Mouse (Mus musculus): ENCODE measurements at regions not wholly inside any gene's neighbourhood (a gene's known extent, or its start where the extent isn't known, plus 50 kb on each side); places are given as distances from the start of the nearest gene placed in this dataset.

DNA sequence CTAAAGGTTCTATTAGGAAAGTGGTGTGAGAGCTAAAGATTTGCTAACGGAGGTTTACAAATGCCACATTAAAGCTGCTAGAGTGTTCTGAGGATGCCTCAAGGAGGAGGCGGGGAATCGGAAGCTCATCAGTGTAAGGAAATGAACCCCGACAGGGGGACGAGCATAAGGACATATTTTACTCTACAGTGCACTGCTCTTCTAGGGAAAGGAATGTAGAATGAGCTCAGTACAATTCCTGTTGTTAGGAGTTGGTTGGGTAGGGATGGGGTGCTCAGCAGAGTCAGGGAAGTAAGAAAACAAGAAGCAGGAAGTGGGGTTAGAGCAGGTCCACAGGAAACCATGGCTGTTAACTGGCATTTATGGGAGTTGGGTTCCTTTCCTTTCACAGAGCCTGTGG lies 54.6 kb downstream of the Mex3b start:
- DNase-seq, result no peak

DNA sequence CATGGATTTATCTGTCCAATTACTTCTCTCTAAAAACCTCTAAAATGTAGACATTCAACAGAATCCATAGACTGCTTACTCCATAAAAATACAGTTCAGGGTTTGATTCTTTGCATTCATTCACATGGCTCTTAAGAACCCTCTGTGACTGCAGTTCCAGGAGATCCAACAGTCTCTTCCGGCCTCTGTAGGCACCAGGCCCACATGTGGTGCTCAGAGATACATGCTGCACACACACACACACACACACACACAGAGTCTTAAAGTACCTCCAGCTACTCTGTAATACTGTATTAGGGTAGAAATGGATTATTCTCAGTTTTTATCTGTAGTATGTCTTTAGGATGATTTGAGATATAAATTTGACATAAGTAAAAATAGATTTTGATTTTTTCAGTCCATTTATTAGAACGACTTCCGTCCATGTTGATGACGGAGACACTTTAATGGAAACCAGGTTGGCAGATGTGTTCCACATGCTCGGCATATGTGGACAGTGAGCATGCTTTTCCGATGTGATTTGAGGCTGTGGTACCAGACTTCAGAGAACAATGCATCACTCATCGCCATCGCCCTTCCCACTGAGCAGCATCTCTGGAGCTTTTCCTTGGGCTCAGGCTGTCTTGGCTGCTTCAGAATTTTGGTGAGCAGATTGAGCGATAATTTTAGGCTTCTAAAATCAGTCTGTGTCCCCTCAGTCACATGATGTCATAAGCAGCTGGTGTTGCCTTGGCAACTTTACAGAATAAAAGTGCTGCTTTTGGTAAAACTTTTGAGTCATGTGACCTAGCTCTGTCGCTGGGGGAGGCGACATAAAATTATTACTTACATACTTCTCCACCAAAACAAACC lies 56.3 kb downstream of the Mex3b start:
- no peak for DNase-seq

DNA sequence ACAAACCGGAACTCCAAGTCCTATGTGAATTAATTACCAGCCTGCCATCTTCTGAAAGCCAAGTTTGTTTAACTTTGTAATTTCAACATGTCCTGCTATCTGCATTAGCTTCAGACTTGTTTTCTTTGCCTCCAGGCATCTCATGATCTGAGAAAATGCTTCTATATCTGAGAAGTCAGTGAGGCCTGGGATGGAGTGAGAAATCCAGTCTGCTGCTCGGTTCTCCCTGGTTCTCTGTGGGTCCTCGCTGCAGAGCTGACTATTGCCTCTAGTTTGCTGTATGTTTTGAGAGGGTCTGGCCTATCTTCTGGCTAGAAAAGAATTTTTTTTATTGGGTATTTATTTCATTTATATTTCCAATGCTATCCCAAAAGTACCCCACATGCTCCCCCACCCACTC lies 57.0 kb downstream of the Mex3b start:
- no peak for DNase-seq

DNA sequence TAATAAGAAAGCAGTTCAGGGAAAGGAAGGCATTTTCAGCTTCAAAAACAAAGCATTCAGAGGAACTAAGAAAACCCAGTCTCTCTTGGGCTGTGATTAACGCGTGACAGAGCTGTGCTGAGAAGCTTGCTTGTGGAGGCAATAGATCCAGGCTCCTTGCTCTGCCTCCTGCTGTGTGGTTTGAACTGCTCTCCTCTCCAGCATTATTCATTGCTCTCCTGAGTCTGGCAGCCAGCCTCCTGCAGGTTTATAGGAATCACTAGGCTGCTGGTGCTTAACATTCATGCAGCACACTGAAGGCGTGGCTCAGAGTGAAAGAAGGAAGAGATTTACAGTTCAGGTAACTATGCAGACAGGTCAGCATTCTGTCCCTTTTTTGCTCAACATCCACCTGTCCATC lies 71.2 kb downstream of the Mex3b start:
- DNase-seq, result no peak

DNA sequence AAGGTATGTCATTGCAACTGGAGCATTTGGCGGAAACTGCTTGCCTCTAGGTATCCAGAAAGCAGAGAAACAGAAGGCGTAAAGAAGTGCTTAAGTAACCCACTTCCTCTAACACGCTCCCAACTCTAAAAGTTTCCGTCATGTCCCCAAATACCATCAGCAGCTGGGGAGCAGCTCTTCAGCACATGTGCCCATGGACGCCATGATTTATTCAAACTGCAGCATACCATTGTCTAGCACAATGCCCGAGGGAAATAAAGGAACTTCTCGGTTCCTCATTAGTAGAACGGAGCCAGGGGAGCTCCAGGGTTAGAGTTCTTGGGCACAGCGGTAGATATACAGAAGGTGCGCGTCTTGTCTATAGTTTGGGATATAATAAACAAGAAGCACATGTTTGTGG lies 72.4 kb downstream of the Mex3b start:
- DNase-seq, result no peak

DNA sequence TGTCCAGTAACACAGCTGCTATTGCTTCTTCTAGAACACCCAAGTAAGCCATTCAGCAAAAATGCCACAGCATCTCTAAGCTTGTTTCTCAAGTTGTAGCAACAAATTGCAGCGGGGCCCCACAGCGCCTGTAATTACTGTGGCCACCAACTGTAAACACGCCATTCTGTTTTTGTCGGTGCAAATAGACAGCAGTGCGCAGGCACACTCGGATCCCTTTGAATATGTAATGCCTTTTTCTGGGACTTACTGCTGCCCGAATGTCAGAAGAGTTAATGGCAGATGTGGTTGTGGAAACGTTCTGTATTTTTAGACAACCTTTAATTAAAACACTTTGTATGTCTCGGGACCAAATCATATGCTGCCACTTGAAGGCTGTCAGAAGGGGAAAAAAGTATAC lies 76.2 kb downstream of the Mex3b start:
- DNase-seq, result no peak

DNA sequence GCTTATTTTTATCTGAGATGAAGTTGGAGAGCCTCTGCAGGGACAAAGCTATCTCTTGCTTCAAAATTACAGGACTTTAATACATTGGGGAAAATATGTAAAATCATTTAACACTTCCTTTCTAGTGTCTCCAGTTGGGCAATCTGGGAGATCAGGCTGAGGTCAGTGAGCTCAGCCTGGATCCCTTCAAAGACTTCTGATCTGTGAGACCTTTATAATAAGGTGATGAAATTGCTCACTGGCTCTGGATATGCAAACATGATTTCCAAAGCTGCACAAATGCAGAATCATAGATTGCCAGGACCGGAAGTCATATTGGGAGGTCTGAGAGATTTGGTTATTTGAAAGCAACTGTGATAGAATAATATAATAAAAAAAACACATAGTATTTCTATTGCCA lies 76.7 kb downstream of the Mex3b start:
- no peak for DNase-seq

DNA sequence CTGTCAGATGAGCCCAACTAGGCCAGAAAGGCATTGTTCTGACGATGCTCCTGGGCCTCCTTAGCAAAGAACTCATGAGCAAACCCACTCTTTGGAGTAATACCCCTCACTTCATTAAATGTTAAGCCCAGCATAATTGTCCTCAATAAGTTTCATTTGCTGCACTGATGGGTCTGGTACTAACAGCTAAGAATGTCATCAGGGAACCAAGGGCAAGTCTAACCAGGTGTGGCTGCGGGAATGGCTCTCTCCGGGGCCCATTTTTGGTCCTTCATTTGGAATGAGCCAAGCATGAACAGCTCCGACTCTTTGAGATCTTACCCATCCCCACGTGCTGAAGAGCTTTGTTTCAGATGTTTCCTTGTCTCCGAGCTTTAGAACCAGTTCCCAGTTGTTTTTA lies 82.2 kb downstream of the Mex3b start:
- no peak for DNase-seq

DNA sequence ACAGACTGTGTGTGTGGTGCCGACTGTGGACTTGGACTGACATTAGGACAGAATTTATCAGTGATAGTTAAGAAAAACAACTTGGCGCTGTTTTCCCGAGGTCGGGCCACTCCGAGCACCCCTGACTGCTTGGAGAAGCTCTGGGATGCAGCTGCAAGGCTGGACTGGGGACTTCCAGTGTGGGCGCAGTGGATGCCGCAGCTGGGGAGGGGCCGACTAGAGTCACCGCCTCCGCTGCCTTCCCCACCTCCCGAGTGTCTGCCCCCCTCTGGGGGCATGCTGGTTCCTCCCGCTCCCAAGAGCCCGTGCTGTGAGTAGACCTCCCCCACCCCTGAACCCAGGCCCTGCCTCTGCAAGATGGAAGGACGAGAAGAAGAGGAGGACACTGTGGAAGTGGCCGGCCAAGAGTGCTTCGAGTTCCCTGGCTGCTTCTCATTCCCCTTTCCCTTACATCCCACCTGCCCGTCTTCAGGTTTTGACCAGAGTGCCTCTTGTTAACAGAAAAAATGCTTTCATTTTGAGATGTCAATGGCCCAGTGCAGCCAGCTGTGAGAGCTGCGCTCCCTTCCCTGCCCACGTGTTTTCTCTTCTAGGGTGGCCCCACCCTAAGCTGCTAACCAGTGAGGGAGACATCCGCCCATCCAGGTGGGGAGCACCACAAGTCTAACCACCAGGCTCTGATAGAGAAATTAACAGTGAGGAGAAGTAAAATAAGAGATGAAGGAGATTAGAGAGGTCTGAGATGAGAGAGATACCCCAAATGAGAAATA lies 90.3 kb downstream of the Mex3b start:
- no peak for DNase-seq

DNA sequence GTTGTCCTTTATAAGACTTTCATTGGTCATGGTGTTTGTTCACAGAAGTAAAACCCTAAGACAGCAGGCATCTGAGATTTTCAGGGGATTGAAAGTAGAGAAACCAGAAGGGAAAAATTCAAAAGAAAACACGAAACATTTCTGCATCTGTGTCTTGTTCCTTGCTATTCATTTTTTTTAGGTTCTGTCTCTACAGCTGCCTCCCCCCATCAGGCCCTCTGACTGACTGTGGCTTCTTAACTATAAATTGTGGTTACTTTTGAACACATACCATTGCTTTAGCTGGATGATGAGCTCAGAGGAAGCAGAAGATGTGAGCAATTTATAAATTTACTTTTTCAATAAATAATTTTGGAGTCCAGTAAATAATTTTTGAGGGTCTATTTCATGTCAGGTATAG lies 103.5 kb downstream of the Mex3b start:
- no peak for DNase-seq

DNA sequence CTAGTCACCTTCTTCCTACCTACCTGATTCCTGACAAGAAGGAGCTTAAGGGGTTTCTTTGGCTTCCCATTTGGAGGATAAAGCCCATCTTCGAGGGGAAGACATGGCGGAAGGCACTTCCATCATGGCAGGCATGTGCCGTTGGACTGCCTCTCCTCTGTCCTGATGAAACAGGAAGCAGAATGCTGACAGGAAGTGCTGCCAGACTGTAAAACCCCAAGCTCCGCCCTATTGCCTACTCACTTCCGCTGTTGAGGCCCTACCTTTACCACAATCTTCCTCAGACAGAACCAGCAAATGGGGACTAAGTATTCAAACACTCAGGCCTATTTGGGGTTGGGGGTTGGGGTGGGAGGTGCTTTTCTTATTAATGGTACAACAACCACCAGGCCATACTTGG lies 104.1 kb downstream of the Mex3b start:
- DNase-seq, result no peak

DNA sequence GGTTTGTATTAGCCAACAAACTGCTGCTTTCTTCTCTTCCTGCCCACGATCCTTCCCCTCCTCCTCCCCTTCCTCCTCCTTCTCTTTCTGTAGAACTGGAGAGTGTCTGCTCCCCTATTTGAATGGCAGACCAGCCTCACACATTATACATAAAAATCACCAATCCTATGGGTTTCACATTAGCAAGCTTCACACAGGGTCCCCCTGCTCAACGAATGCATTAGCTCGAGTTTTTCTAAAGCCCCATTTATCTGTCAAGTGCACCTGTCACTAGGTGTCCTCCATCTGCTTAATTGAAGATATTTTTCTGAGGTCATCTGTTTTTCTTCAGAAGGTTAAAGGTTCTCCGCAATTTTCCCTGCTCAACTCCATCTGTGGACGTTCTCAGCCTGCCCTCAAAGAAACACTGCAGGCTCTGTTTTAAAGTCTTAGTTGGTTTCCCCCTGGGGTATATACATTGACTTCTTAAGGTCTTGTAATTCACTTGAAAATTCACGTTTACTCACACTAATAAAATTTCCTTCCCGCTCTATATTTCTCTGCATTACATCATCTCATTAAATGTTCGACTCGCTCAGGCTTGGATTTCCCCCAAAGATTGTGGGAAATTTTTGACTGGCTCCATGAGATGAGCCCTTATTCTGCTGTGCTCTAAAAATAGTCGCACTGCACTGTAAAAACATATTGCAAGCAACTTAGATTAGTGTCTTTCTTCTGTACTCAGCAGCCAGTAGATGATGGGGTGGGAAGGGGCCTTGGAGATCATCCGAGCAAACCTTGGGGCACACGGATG lies 105.3 kb downstream of the Mex3b start:
- DNase-seq, result no peak

DNA sequence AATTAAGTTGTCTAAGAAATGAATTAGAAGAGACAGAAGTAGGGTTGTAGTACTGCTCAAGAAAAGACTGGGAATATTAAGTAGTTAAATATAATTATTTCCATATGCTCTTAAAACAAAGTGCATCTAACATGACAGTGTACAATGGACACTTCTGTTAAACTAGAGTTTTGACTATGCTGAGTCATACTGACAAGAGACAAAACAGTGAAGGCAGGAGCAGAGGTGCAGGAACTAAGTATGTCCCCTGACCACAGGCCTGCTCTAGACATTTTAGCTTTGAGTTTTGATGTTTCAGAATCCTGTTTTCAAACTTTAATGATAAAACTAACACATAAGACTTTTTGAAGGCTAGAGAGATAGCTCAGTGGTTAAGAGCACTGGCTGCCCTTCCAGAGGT lies 123.6 kb downstream of the Mex3b start:
- DNase-seq, result no peak

DNA sequence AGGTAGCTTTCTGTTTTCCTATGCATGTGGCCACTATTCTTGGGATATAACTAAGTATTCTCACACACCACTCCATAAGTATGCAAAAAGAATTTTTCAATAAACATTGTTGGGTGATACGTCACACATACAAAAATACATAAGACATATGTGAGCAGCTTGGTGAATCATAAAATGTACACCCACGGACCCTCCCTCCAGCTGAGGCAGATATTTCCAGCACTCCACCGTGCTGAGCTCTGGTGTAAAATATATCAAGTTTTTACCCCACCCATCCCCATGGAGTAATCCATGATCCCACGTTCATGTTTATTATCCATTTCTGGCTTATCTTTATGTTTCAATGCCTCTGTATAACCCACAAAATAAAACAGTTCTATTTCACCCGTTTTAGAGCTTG lies 126.0 kb downstream of the Mex3b start:
- no peak for DNase-seq

DNA sequence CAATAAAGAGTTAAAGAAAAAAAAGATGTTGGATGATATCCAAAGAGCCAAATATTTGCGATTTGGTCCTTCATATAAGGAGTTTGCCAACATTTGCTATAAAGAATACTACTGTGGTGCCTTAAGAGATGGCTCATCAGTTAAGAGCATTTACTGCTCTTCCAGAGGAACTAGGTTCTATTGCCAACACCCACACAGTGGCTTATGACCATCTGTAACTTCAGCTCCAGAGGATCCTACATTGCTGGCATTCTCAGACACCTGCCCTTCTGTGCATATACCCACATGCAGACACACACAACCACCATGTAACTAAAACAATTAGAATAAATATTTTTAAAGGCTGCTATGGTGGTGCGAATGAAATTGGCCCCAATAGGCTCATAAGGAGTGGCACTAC lies 131.7 kb downstream of the Mex3b start:
- DNase-seq, result no peak

DNA sequence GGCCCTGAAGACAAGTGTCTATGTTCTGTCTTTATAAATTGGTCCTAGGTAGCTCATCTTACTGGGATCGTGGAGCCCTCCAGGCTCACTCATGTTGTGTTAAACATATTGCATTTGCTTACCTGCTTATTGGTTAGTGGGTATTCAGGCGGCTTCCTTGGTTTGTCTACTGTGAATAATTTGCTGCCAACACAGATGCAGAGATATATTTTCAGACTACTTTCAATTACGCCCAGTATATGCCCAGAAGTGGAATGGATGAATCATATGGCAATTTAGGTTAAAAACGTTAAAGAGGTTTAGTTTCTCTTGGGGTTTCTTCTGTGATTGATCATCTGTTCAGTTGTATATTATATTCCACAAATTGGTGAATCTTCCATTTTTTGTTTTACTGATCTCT lies 140.4 kb downstream of the Mex3b start:
- no peak for DNase-seq

DNA sequence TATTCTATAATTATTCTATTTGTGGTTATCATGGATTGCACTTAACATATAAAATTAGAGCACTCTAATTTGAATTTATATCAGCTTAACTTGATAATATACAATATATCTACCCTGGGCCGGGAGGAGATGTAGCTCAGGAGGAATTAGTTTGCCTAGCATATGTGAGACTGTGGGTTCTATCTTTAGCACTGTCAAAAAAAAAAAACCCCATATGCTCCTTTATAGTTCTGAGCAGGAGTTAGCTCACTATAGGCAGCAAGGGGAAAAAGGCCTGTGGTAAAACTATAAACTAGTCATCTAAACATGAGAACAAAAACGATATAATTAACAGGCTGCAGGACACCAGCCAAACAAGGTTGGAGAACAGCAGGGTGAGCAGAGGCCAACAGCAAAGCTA lies 145.0 kb downstream of the Mex3b start:
- DNase-seq, result no peak

DNA sequence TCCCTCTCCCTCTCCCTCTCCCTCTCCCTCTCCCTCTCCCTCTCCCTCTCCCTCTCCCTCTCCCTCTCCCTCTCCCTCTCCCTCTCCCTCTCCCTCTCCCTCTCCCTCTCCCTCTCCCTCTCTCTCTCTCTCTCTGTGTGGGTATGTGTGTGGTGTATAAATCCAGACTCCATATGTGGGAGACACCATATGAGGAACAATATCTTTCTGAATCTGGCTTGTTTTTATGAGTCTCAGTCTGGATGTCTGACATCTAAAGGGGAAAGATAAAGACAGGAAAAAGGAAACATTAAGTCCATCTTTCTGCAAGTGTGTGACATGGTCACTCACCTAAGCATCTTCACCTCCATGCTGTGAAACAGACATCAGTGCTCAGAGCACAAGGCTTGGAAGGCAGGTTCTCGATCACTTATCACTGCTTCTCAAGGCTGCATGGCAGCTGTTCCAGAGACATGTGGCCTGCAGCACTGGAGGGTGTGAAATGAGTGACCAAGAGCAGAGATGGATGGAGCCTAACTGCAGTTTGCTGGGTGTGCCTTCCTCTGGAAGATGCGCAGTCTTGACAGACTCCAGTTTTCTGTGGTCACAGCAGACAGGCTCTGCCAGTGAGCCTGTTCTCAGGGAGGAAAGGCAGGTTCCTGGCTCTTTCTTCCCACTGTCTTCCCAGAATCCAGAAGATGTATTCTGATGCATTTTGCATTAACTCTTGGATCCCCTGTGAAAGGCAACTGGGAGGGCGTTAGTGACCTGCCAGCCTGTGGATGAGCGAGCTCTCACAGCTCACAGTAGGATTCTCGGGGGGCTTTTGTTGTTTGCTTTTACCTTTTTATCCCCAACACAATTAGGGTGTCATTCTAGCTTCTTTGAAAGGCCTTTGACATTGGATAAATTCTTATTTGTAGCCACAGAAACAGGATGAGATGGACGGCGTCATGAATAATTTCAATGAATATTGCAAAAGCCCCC lies 147.9 kb downstream of the Mex3b start:
- DNase-seq, result no peak

DNA sequence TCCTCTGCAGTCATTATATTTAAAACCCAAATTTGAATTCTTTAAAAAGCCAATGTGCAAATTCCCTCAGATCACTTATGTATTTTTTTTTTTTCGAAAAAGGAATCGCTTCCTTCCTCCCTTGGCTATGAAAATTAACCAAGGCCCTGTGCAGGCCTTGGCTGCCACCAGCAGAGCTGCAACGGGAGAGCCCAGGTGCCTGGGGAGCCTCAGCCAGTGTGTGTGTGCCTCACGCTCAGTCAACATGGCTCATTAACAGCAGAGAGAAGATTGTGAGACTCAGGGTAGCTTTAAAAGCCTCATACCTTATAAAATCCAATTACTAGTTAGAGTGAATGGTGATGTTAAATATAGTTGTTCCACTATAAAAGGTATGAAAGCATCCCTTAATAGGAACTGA lies 148.6 kb downstream of the Mex3b start:
- DNase-seq, result no peak

DNA sequence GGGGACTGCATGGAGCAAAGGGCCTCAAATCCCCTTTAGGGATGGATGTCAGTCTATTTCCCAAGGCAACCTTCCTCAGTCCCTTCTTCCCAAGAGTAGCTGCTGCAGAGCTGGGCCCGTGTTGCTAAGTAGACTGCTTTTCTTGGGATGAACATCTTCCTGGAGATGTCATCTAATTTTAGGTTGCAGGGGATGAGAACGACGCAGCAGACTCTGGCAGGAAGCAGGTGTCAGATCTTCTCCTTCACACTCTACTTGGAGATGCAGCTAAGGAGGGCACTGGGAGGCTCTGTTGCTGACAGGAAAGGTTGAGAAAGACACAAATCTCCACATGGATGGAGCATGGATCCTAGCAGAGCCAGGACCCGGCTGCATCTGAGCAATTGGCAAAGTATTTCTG lies 149.4 kb downstream of the Mex3b start:
- no peak for DNase-seq

DNA sequence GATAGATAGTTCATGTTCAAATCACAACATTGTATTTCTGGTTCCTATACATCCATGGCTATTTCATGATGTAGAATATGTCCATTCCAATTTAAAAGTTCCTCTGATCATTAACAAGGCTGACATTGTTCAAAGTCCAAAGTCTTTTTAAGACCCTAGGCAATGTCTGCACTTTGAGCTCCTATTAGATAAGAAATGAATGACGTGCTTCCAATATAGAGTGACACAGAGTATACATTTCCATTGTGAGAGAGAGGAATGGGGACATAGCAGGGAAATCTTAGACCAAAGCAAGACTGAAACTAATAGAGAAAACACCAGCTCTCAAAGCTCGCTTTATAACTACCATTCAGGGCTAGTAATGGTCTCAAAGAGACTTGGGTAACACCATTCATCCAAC lies 153.5 kb downstream of the Mex3b start:
- DNase-seq, result no peak

DNA sequence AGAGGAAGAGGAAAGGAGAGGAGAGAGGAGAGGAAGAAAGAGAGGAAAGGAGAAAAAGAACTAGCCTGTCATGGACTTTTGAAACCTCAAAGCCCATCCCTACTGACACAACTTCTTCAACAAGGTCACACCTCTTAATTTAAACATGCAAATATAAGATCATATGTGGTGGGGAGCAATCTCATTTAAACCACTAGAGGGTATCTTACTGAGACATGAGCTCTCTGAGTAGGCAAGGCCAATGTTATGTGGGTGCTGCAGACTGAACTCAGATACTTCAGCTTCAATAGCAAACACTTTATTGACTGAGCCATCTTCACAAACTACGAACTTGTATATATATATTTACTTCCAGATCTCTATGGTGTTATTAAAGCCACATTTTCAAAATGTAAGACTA lies 156.9 kb downstream of the Mex3b start:
- DNase-seq, result no peak

DNA sequence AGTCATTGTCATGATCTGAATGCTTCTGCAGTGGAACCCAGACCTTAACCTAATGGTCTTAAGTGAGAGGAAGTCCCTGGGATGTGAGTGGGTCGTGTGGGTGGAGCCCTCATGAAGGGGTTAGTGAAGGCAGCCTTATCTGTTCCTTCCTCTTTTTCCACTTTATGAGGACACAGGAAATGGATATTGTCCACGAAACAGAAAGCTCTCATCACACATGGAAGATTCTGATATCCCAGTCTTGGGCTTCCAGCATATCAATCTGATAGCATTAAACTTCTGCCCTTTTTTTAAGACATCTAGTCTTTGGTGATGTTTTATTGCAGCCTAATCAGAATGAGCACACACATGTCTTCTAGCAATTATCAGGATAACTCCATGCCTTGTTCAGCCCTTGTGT lies 164.0 kb downstream of the Mex3b start:
- DNase-seq, result no peak

All from cerebellum, adult 11 months (tissue).